Mouse (Mus musculus) T-cell, adult 66 days (primary cell): ENCODE data around the gene Gatad2a. TPM values are rescaled to one million over a fixed set of nuclear protein-coding genes. Genes with fewer than 3 reads are reported as not detected.

Source experiments
- total RNA-seq, 2 experiments: library from RNA; stranded (reverse); gene quantifications; 3 replicates in 1 of 2; 4 replicates in 1 of 2; pipeline ENCODE4 v1.2.4; 2023

Gene Gatad2a
- total RNA-seq: 100 to 1,000 TPM; 104 to 106 TPM

GRCm38 (mm10) chr8:69995776-69996588, at the start of gene Gatad2a:
TSS of gene Gatad2a (minus strand) at chr8:69996384.

GRCm38 (mm10) chr8:70042583-70043455, 46.6 kb upstream of the Gatad2a start, which contains the start of the genes Mau2 and Sugp1:
TSS of gene Mau2 (minus strand) at chr8:70042734.
TSS of gene Sugp1 (plus strand) at chr8:70042813.

GRCm38 (mm10) chr8:69902163-69903062, 93.8 kb downstream of the Gatad2a start, which contains the start of the genes Tssk6, Ndufa13 and Yjefn3:
TSS of gene Tssk6 (plus strand) at chr8:69902184.
TSS of gene Ndufa13 (minus strand) at chr8:69902558.
TSS of gene Yjefn3 (minus strand) at chr8:69902712.

GRCm38 (mm10) chr8:69887289-69888243, 108.6 kb downstream of the Gatad2a start, which contains the start of gene Cilp2:
TSS of gene Cilp2 (minus strand) at chr8:69887687.

Other genes starting within 250 kb of the Gatad2a start
- 1 to 10 TPM; 4.3 to 4.9 TPM for gene Zfp963, start 246.4 kb downstream of the Gatad2a start, total RNA-seq
- gene Gm20422, start 221.5 kb downstream of the Gatad2a start, total RNA-seq: 1 to 10 TPM in 1 of 2 experiments, not detected in 1; 1.7 TPM
- 10 to 100 TPM; 67.1 to 68.6 TPM for gene Atp13a1, start 205.2 kb downstream of the Gatad2a start, total RNA-seq
- gene Zfp866, start 205.2 kb downstream of the Gatad2a start, total RNA-seq: 10 to 100 TPM; 29.9 to 33.7 TPM
- gene Gmip, start 187.7 kb downstream of the Gatad2a start, total RNA-seq: 100 to 1,000 TPM; 262 to 263 TPM
- gene Lpar2, start 174.0 kb downstream of the Gatad2a start, total RNA-seq: 1 to 10 TPM; 6.0 to 6.4 TPM
- 1 to 10 TPM; 8.3 TPM for gene Pbx4, start 163.9 kb downstream of the Gatad2a start, total RNA-seq
- gene Cilp2, start 108.7 kb downstream of the Gatad2a start, total RNA-seq: under 1 TPM in 1 of 2 experiments, not detected in 1; 0.12 TPM
- gene Tssk6, start 94.2 kb downstream of the Gatad2a start, total RNA-seq: 1 to 10 TPM in 1 of 2 experiments, under 1 TPM in 1; 0.44 to 1.3 TPM
- gene Ndufa13, start 93.8 kb downstream of the Gatad2a start, total RNA-seq: 10 to 100 TPM; 53.3 to 66.9 TPM
- 1 to 10 TPM; 2.9 to 4.6 TPM for gene Yjefn3, start 93.7 kb downstream of the Gatad2a start, total RNA-seq
- gene Mau2, start 46.4 kb upstream of the Gatad2a start, total RNA-seq: 100 to 1,000 TPM; 129 to 135 TPM
- 10 to 100 TPM; 46.4 to 48.4 TPM for gene Sugp1, start 46.4 kb upstream of the Gatad2a start, total RNA-seq
- gene Tm6sf2, start 76.5 kb upstream of the Gatad2a start, total RNA-seq: 1 to 10 TPM; 1.1 to 1.3 TPM
- gene Hapln4, start 87.1 kb upstream of the Gatad2a start, total RNA-seq: under 1 TPM in 1 of 2 experiments, not detected in 1; 0.15 TPM
- gene Ncan, start 124.5 kb upstream of the Gatad2a start, total RNA-seq: not detected
- 10 to 100 TPM; 35.6 to 41.8 TPM for gene Nr2c2ap, start 134.9 kb upstream of the Gatad2a start, total RNA-seq
- gene Rfxank, start 142.8 kb upstream of the Gatad2a start, total RNA-seq: 10 to 100 TPM; 27.9 to 28.0 TPM
- 10 to 100 TPM; 60.7 to 72.8 TPM for gene Borcs8, start 143.1 kb upstream of the Gatad2a start, total RNA-seq
- 1 to 10 TPM; 2.7 to 3.8 TPM for gene Mef2b, start 143.3 kb upstream of the Gatad2a start, total RNA-seq
- 10 to 100 TPM; 51.2 to 54.0 TPM for gene Tmem161a, start 176.0 kb upstream of the Gatad2a start, total RNA-seq
- 10 to 100 TPM; 13.6 to 20.1 TPM for gene Slc25a42, start 215.9 kb upstream of the Gatad2a start, total RNA-seq
- gene Sugp2, start 237.8 kb upstream of the Gatad2a start, total RNA-seq: 10 to 100 TPM; 85.2 to 91.8 TPM
- gene Armc6, start 238.1 kb upstream of the Gatad2a start, total RNA-seq: 10 to 100 TPM; 13.2 to 14.2 TPM